Mouse (Mus musculus) C2C12 (cell line): ENCODE data around the gene Frmd6.

Source experiments
- CTCF ChIP-seq: IDR thresholded peaks from one replicate; pipeline ENCODE4 v1.5.1; 2011; ENCODE audit not compliant: control insufficient read depth, insufficient read depth, insufficient read length
- USF1 ChIP-seq: IDR thresholded peaks from one replicate; pipeline ENCODE4 v1.6.1; 2011; ENCODE audit warnings: low read depth, mild to moderate bottlenecking, control low read depth, moderate library complexity

DNA sequence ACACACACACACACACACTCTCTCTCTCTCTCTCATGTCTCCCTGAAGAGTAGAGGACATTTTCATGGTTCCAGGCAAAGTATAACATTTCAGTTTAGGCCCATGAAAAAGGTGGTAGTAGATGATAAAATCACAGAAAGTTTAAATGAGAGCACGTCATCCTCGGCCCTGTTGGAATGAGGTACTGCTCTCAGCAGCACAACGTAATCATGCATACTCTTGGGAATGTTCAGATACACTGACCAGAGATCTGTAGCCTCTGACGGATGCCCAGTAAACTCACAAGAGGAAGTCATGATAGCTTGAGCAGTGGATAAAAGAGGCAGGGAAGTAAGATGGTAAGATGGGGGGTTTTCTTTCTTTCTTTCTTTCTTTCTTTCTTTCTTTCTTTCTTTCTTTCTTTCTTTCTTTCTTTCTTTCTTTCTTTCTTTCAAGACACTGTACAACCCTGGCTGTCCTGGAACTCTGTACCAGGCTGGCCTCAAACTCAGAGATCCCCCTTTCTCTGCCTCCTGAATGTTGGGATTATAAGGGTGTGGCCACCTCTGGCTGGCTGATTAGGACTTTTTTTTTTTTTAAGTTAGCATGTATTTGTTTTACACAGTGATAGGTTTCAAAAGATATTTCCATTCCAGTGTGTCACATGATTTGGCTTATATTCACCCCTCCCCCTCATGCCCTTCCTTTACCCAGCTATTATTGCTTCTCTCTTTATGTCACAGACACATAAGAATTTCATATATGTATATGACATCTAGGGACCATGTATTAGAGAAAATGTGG lies 7.1 kb downstream of the Frmd6 start:
- TF ChIP-seq CTCF (no peak), USF1 (no peak)
